Mouse (Mus musculus): Measurements from ENCODE around the gene 4933406M09Rik.

The 4933406M09Rik gene

GRCm38 (mm10) chr1:134433002-134433401 lies 47.3 kb downstream of the 4933406M09Rik start:
- peak; percentile 37 for DNase-seq (ENCODE audit: low read depth, low spot score)

DNA sequence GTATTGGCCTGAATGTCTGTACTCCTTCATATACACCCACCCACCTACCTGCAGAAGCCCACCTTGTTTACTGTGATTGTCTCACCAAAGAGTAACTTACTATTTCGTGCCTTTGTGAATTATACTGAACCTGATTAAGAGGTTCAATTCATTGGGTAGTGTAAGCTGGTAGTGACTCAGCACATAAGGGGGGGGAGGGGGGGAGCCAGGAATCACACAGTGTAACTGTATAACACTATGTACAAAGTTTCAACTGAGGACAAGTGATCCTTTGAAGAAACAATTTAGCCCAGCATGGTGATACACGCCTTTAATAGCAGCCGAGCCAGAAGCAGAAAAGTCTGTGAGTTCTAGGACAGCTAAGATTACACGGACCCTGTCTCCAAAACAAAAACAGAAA lies 47.7 kb downstream of the 4933406M09Rik start:
- DNase-seq (ENCODE audit: low read depth, low spot score), result no peak

DNA sequence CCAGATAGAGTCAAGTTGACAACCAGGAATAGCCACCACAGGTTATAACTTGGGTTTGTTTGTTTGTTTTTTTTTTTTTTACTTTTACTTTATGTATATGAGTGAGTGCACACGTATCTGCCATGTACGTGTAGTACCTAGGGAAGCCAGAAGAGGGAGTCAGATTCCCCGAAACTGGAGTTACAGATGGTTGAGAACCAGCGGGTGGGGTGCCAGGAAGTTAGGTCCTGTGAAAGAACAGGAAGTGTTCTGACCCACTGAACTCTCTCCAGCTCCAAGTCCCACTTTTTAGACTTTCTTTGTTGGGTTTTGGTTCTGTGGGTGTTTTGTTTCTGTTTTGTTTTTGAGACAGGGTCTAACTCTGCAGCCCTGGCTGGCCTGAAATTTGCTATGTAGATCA lies 49.7 kb downstream of the 4933406M09Rik start:
- DNase-seq (ENCODE audit: low read depth, low spot score), result peak; percentile 93

GRCm38 (mm10) chr1:134440437-134440836 lies 54.7 kb downstream of the 4933406M09Rik start:
- DNase-seq (ENCODE audit: low read depth, low spot score), result no peak

Data from ZHBTc4 (cell line).